Mouse (Mus musculus): Measurements from ENCODE around the gene Nacc1. TPM values are rescaled to one million over a fixed set of nuclear protein-coding genes. Genes with fewer than 3 reads are reported as not detected.
"Not testable (repeated sequence)": the region's sequence is repeated elsewhere in the genome, so short reads cannot be mapped to it uniquely, and the experiment has no call there.

Nacc1 gene
- polyA plus RNA-seq, 1 experiment from 2014 or later = 11.0 TPM

GRCm38 (mm10) chr8:84633841-84634584 is 53.6 kb downstream of the Nacc1 start:
- ATAC-seq = no peak
- no peaks in the 10 kb centered on the region for H3K27me3 ChIP-seq (replicated peaks; ENCODE audit: control insufficient read depth, insufficient read depth, low read length)
- H3K9ac ChIP-seq (ENCODE audit: low read depth, low read length) = no peak overlapping the region
- no peaks in the 10 kb centered on the region for H3K36me3 ChIP-seq (ENCODE audit: control insufficient read depth, insufficient read depth, low read length)
- H3K4me3 ChIP-seq (ENCODE audit: low read length) = no peak overlapping the region
- no peak overlapping the region for H3K4me2 ChIP-seq (ENCODE audit: low read depth, low read length)
- H3K27ac ChIP-seq (ENCODE audit: low read length) = no peak overlapping the region
- no peaks in the 10 kb centered on the region for H3K9me3 ChIP-seq (ENCODE audit: control insufficient read depth, low read length)
- peaks cover 17% of the 10 kb centered on the region for H3K4me1 ChIP-seq (ENCODE audit: control insufficient read depth, insufficient read depth, low read length)
- WGBS = 50% methylated on average over 10 of the region's 10 CpGs

GRCm38 (mm10) chr8:84631813-84632212 is 55.8 kb downstream of the Nacc1 start:
- WGBS = 89% methylated on average over 4 of the region's 4 CpGs
- Histone ChIP-seq H3K4me3 (ENCODE audit: low read length) (no peak overlapping the region), H3K27ac (ENCODE audit: low read length) (no peak overlapping the region), H3K4me1 (ENCODE audit: control insufficient read depth, insufficient read depth, low read length) (peaks cover 17% of the 10 kb centered on the region), H3K4me2 (ENCODE audit: low read depth, low read length) (no peak overlapping the region), H3K27me3 (replicated peaks; ENCODE audit: control insufficient read depth, insufficient read depth, low read length) (no peaks in the 10 kb centered on the region), H3K9ac (ENCODE audit: low read depth, low read length) (no peak overlapping the region), H3K9me3 (ENCODE audit: control insufficient read depth, low read length) (no peaks in the 10 kb centered on the region), H3K36me3 (ENCODE audit: control insufficient read depth, insufficient read depth, low read length) (no peaks in the 10 kb centered on the region)
- ATAC-seq = no peak

GRCm38 (mm10) chr8:84630145-84630544 is 57.5 kb downstream of the Nacc1 start:
- Histone ChIP-seq H3K4me1 (ENCODE audit: control insufficient read depth, insufficient read depth, low read length) (peaks cover 4% of the 10 kb centered on the region), H3K27ac (ENCODE audit: low read length) (no peak overlapping the region), H3K36me3 (ENCODE audit: control insufficient read depth, insufficient read depth, low read length) (no peaks in the 10 kb centered on the region), H3K4me2 (ENCODE audit: low read depth, low read length) (no peak overlapping the region), H3K9ac (ENCODE audit: low read depth, low read length) (no peak overlapping the region), H3K4me3 (ENCODE audit: low read length) (no peak overlapping the region), H3K27me3 (replicated peaks; ENCODE audit: control insufficient read depth, insufficient read depth, low read length) (no peaks in the 10 kb centered on the region), H3K9me3 (ENCODE audit: control insufficient read depth, low read length) (no peaks in the 10 kb centered on the region)
- WGBS = 70% methylated on average over 4 of the region's 4 CpGs
- ATAC-seq = no peak

GRCm38 (mm10) chr8:84629586-84629985 is 58.1 kb downstream of the Nacc1 start:
- Histone ChIP-seq H3K4me3 (ENCODE audit: low read length) (no peak overlapping the region), H3K9me3 (ENCODE audit: control insufficient read depth, low read length) (no peaks in the 10 kb centered on the region), H3K27ac (ENCODE audit: low read length) (no peak overlapping the region), H3K27me3 (replicated peaks; ENCODE audit: control insufficient read depth, insufficient read depth, low read length) (no peaks in the 10 kb centered on the region), H3K9ac (ENCODE audit: low read depth, low read length) (no peak overlapping the region), H3K4me1 (ENCODE audit: control insufficient read depth, insufficient read depth, low read length) (no peaks in the 10 kb centered on the region), H3K4me2 (ENCODE audit: low read depth, low read length) (no peak overlapping the region), H3K36me3 (ENCODE audit: control insufficient read depth, insufficient read depth, low read length) (no peaks in the 10 kb centered on the region)
- 68% methylated on average over 10 of the region's 11 CpGs for WGBS
- ATAC-seq = no peak

- H3K36me3 ChIP-seq (ENCODE audit: control insufficient read depth, insufficient read depth, low read length); H3K9ac ChIP-seq (ENCODE audit: low read depth, low read length); H3K4me1 ChIP-seq (ENCODE audit: control insufficient read depth, insufficient read depth, low read length); H3K4me3 ChIP-seq (ENCODE audit: low read length); ATAC-seq; H3K27me3 ChIP-seq (replicated peaks; ENCODE audit: control insufficient read depth, insufficient read depth, low read length); H3K4me2 ChIP-seq (ENCODE audit: low read depth, low read length); H3K9me3 ChIP-seq (ENCODE audit: control insufficient read depth, low read length); H3K27ac ChIP-seq (ENCODE audit: low read length): not testable (repeated sequence)
- WGBS = 79% methylated on average over 4 of the region's 4 CpGs
Measured at GRCm38 (mm10) chr8:84623425-84623824, 64.2 kb downstream of the Nacc1 start.

- no peaks in the 10 kb centered on the region for H3K4me1 ChIP-seq (ENCODE audit: control insufficient read depth, insufficient read depth, low read length)
- H3K4me3 ChIP-seq (ENCODE audit: low read length) = no peak overlapping the region
- ATAC-seq = no peak
- H3K36me3 ChIP-seq (ENCODE audit: control insufficient read depth, insufficient read depth, low read length) = no peaks in the 10 kb centered on the region
- no peak overlapping the region for H3K27ac ChIP-seq (ENCODE audit: low read length)
- no peaks in the 10 kb centered on the region for H3K27me3 ChIP-seq (replicated peaks; ENCODE audit: control insufficient read depth, insufficient read depth, low read length)
- no peaks in the 10 kb centered on the region for H3K9me3 ChIP-seq (ENCODE audit: control insufficient read depth, low read length)
- 76% methylated on average over 8 of the region's 8 CpGs for WGBS
- no peak overlapping the region for H3K4me2 ChIP-seq (ENCODE audit: low read depth, low read length)
- no peak overlapping the region for H3K9ac ChIP-seq (ENCODE audit: low read depth, low read length)
Measured at GRCm38 (mm10) chr8:84621102-84621625, 66.5 kb downstream of the Nacc1 start.

Other genes with a start within 250 kb of the Nacc1 start
- gene Ier2, start 25.0 kb downstream of the Nacc1 start, polyA plus RNA-seq (2015; fragmentation: Nextera tagmentation; extraction: Ambion mirVana) = 77.7 and 78.7 TPM in 2 replicates
- 60.0 and 67.1 TPM in 2 replicates for gene Trmt1, start 1.6 kb downstream of the Nacc1 start, polyA plus RNA-seq (2015; fragmentation: Nextera tagmentation; extraction: Ambion mirVana)
- 4.9 and 5.0 TPM in 2 replicates for gene Lyl1, start 13.6 kb upstream of the Nacc1 start, polyA plus RNA-seq (2015; fragmentation: Nextera tagmentation; extraction: Ambion mirVana)
- gene G430095P16Rik, start 35.1 kb upstream of the Nacc1 start, polyA plus RNA-seq (2015; fragmentation: Nextera tagmentation; extraction: Ambion mirVana) = 2.0 and 2.6 TPM in 2 replicates
- gene Nfix, start 112.5 kb upstream of the Nacc1 start, polyA plus RNA-seq (2015; fragmentation: Nextera tagmentation; extraction: Ambion mirVana) = 9.7 and 11.8 TPM in 2 replicates
- gene Dand5, start 135.0 kb upstream of the Nacc1 start, polyA plus RNA-seq (2015; fragmentation: Nextera tagmentation; extraction: Ambion mirVana) = 4.2 and 4.4 TPM in 2 replicates
- gene Gadd45gip1, start 143.7 kb upstream of the Nacc1 start, polyA plus RNA-seq (2015; fragmentation: Nextera tagmentation; extraction: Ambion mirVana) = 61.8 and 63.4 TPM in 2 replicates
- gene Rad23a, start 152.8 kb upstream of the Nacc1 start, polyA plus RNA-seq (2015; fragmentation: Nextera tagmentation; extraction: Ambion mirVana) = 109 and 115 TPM in 2 replicates
- gene Calr, start 159.1 kb upstream of the Nacc1 start, polyA plus RNA-seq (2015; fragmentation: Nextera tagmentation; extraction: Ambion mirVana) = 1,204 and 1,241 TPM in 2 replicates
- 86.0 and 91.7 TPM in 2 replicates for gene Farsa, start 169.1 kb upstream of the Nacc1 start, polyA plus RNA-seq (2015; fragmentation: Nextera tagmentation; extraction: Ambion mirVana)
- 39.5 and 45.4 TPM in 2 replicates for gene Syce2, start 184.2 kb upstream of the Nacc1 start, polyA plus RNA-seq (2015; fragmentation: Nextera tagmentation; extraction: Ambion mirVana)
- 53.3 and 53.8 TPM in 2 replicates for gene Gcdh, start 206.1 kb upstream of the Nacc1 start, polyA plus RNA-seq (2015; fragmentation: Nextera tagmentation; extraction: Ambion mirVana)
- 4.9 and 10.3 TPM in 2 replicates for gene Klf1, start 214.1 kb upstream of the Nacc1 start, polyA plus RNA-seq (2015; fragmentation: Nextera tagmentation; extraction: Ambion mirVana)
- 7.3 and 10.2 TPM in 2 replicates for gene Dnase2a, start 220.7 kb upstream of the Nacc1 start, polyA plus RNA-seq (2015; fragmentation: Nextera tagmentation; extraction: Ambion mirVana)
- 1.2 and 1.6 TPM in 2 replicates for gene Mast1, start 249.5 kb upstream of the Nacc1 start, polyA plus RNA-seq (2015; fragmentation: Nextera tagmentation; extraction: Ambion mirVana)

All from intestine, embryonic 16.5 days (tissue).